Mouse (Mus musculus): Measurements from ENCODE around the gene Anxa5. TPM values are rescaled to one million over a fixed set of nuclear protein-coding genes. Genes with fewer than 3 reads are reported as not detected.

The Anxa5 gene
- polyA plus RNA-seq, 1 experiment from 2014 or later, result 291 TPM

DNA sequence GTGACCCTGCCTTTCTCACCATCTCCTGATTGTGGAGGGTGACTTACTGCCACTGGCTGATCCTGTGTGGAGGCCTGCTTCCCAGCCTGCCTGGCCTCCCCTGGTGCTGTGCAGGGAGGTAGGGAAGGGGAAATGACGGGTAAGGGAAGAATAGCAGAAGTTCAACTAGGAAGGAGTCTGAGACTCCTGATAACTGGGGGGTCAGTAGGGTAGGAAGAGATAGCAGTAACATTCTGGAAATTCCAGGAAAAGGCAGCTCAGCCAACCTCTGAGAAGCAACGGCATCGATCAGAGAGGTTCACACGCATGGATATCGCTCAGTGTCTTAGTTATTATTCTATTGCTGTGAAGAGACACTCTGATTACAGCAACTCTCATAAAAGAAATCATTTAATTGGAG, 15.8 kb upstream of the Anxa5 start:
- TF ChIP-seq CTCF (IDR thresholded peaks at IDR 0.05; ENCODE audit: low read depth), result no peak
- DNase-seq (ENCODE audit: low spot score) (no peak), ATAC-seq (replicated peaks; ENCODE audit: low FRiP score, low read depth) (no peak)
- Histone ChIP-seq H3K9me3 (replicated peaks; ENCODE audit: low read length) (no peaks in the 10 kb centered on the region), H3K27ac (no peak overlapping the region), H3K4me1 (replicated peaks; ENCODE audit: insufficient read depth, low read length) (no peaks in the 10 kb centered on the region), H3K27me3 (ENCODE audit: insufficient read depth, low read length) (no peaks in the 10 kb centered on the region), H3K9ac (ENCODE audit: low read depth, low read length) (no peak overlapping the region), H3K36me3 (ENCODE audit: insufficient read depth, low read length) (no peaks in the 10 kb centered on the region), H3K4me2 (ENCODE audit: low read length) (no peak overlapping the region), H3K4me3 (replicated peaks; ENCODE audit: low read depth, low read length) (no peak overlapping the region)
- 93% methylated on average over 5 of the region's 5 CpGs for WGBS

DNA sequence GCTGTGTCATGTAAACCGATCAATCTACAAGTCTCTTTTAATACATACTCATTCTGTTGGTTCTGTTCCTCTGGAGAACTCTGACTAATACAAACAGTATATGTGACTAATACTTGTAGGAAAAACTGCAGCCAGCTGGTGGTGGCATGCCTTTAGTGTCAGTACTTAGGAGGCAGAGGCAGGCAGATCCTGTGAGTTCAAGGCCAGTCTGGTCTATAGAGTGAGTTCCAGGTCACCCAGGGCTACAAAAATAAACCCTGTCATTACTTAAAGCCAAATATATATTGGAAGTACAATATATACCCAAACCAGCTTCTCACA, 13.9 kb upstream of the Anxa5 start:
- Histone ChIP-seq H3K4me2 (ENCODE audit: low read length) (no peak overlapping the region), H3K36me3 (ENCODE audit: insufficient read depth, low read length) (no peaks in the 10 kb centered on the region), H3K27me3 (ENCODE audit: insufficient read depth, low read length) (no peaks in the 10 kb centered on the region), H3K9ac (ENCODE audit: low read depth, low read length) (no peak overlapping the region), H3K4me1 (replicated peaks; ENCODE audit: insufficient read depth, low read length) (no peaks in the 10 kb centered on the region), H3K27ac (no peak overlapping the region), H3K9me3 (replicated peaks; ENCODE audit: low read length) (no peaks in the 10 kb centered on the region), H3K4me3 (replicated peaks; ENCODE audit: low read depth, low read length) (no peak overlapping the region)
- no peak for TF ChIP-seq CTCF (IDR thresholded peaks at IDR 0.05; ENCODE audit: low read depth)
- 89% methylated on average over 1 of the region's 1 CpGs for WGBS
- no peak for ATAC-seq (replicated peaks; ENCODE audit: low FRiP score, low read depth)
- DNase-seq (ENCODE audit: low spot score), result no peak

DNA sequence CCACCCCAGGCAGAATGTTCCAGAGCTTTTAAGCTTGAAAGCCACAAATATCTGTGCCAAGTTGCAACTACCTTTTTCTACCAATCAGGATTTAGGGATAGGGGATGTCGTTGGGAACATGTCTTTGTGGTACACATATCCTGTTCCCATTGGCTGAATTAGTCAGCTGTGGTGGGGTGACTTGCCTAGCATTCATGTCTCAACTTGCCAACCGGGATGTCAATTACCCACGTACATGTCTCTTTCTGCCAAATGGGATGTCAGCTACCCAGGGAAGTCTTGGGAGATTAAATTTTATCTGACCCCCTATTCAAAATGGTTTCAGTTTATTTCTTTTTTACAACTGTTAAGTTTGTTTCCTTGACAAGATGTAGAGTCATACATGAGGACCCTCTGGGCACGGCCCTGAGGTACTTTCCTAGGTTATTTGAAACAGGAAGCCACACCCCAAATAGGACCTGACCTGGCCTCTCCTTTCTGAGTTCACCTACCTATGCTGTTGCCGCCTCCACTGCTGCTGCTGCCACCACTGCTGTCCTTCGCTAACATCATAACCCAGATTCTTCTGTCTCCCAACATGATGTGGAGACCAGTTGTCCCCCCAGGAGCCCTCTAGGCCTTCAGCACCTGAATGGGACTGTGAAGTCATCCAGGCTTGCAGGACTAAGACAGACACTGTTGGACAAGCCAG, 13.3 kb upstream of the Anxa5 start:
- Histone ChIP-seq H3K4me3 (replicated peaks; ENCODE audit: low read depth, low read length) (no peak overlapping the region), H3K27me3 (ENCODE audit: insufficient read depth, low read length) (no peaks in the 10 kb centered on the region), H3K36me3 (ENCODE audit: insufficient read depth, low read length) (no peaks in the 10 kb centered on the region), H3K4me1 (replicated peaks; ENCODE audit: insufficient read depth, low read length) (no peaks in the 10 kb centered on the region), H3K27ac (no peak overlapping the region), H3K4me2 (ENCODE audit: low read length) (no peak overlapping the region), H3K9ac (ENCODE audit: low read depth, low read length) (no peak overlapping the region), H3K9me3 (replicated peaks; ENCODE audit: low read length) (no peaks in the 10 kb centered on the region)
- DNase-seq (ENCODE audit: low spot score) (no peak), ATAC-seq (replicated peaks; ENCODE audit: low FRiP score, low read depth) (no peak)
- WGBS, result 83% methylated on average over 6 of the region's 6 CpGs
- TF ChIP-seq CTCF (IDR thresholded peaks at IDR 0.05; ENCODE audit: low read depth), result no peak

DNA sequence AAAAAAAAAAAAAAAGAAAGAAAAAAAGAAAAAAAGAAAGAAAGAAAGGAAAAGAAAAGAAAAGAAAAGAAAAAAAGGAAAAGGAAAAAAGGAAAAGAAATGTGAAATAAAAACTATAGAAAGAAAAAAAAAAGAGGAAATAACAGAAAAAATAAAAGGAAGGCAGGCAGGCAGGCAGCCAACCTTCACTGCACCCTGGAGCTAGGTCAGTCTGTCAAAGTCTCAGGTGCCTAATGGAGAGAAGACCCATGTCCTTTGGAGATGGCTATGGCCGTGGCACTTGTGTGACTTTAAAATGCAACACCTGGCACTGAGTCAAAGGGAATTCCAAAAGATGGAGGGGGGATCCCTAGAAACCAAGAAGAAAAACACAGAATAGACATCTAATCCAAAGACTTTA, 12.7 kb upstream of the Anxa5 start:
- WGBS, result 38% methylated on average over 1 of the region's 1 CpGs
- DNase-seq (ENCODE audit: low spot score), result no peak
- no peak for TF ChIP-seq CTCF (IDR thresholded peaks at IDR 0.05; ENCODE audit: low read depth)

DNA sequence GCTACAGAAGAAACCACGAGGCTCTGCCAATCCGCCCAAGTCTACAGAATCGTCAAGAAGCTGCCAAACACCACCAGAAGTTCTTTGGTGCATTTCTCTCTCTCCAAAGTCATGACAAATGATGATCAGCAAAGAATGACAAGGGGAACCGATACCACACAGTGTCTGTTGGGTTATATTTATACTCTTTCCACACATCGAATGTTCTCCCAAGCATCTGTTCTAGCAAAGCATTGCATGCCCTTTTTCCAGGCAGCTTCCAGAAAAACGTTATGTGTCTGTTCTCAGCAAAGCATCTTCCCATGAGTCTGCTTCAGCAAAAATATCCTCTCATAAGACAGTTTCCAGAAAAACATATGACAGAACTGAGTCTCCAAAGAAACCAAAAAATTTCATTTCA, 11.2 kb upstream of the Anxa5 start:
- H3K36me3 ChIP-seq (ENCODE audit: insufficient read depth, low read length), result no peaks in the 10 kb centered on the region
- no peak for TF ChIP-seq CTCF (IDR thresholded peaks at IDR 0.05; ENCODE audit: low read depth)
- no peak overlapping the region for H3K27ac ChIP-seq
- H3K4me1 ChIP-seq (replicated peaks; ENCODE audit: insufficient read depth, low read length), result 0 out of 2 replicates have a peak, but pooled peaks cover 1% of the 10 kb centered on the region
- ATAC-seq (replicated peaks; ENCODE audit: low FRiP score, low read depth) (no peak), DNase-seq (ENCODE audit: low spot score) (no peak)
- 90% methylated on average over 6 of the region's 6 CpGs for WGBS
- H3K4me3 ChIP-seq (replicated peaks; ENCODE audit: low read depth, low read length), result no peak overlapping the region
- no peak overlapping the region for H3K9ac ChIP-seq (ENCODE audit: low read depth, low read length)
- H3K4me2 ChIP-seq (ENCODE audit: low read length), result no peak overlapping the region
- H3K27me3 ChIP-seq (ENCODE audit: insufficient read depth, low read length), result no peaks in the 10 kb centered on the region
- H3K9me3 ChIP-seq (replicated peaks; ENCODE audit: low read length), result no peaks in the 10 kb centered on the region

More for the DNA sequence above, 12.7 kb upstream of the Anxa5 start:
- H3K27me3 ChIP-seq (ENCODE audit: insufficient read depth, low read length), result no peaks in the 10 kb centered on the region
- H3K9ac ChIP-seq (ENCODE audit: low read depth, low read length), result no peak overlapping the region
- no peaks in the 10 kb centered on the region for H3K4me1 ChIP-seq (replicated peaks; ENCODE audit: insufficient read depth, low read length)
- ATAC-seq (replicated peaks; ENCODE audit: low FRiP score, low read depth), result no peak
- H3K4me3 ChIP-seq (replicated peaks; ENCODE audit: low read depth, low read length), result no peak overlapping the region
- H3K36me3 ChIP-seq (ENCODE audit: insufficient read depth, low read length), result no peaks in the 10 kb centered on the region
- no peak overlapping the region for H3K27ac ChIP-seq
- H3K4me2 ChIP-seq (ENCODE audit: low read length), result no peak overlapping the region
- no peaks in the 10 kb centered on the region for H3K9me3 ChIP-seq (replicated peaks; ENCODE audit: low read length)

DNA sequence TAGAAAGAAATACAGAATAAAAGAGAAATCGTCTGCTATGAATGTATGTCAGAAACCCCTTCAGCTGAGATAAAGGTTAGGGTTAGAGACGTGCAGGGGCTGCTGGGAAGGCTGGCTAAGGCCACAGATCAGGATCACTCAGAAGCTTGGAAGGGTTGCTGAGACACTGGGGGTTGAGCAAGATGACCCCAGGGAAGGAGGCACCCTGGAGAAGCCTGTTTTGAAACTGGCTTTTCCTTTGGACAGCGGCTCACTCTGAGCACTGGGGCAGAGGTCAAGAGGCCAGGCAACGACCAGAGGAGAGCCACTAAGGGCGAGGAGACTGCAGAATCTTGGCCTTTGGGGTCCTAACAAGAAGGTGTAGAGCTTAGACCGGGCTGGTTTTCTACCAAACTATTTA, 10.5 kb upstream of the Anxa5 start:
- no peaks in the 10 kb centered on the region for H3K36me3 ChIP-seq (ENCODE audit: insufficient read depth, low read length)
- H3K9me3 ChIP-seq (replicated peaks; ENCODE audit: low read length), result no peaks in the 10 kb centered on the region
- no peak for TF ChIP-seq CTCF (IDR thresholded peaks at IDR 0.05; ENCODE audit: low read depth)
- no peak overlapping the region for H3K4me3 ChIP-seq (replicated peaks; ENCODE audit: low read depth, low read length)
- ATAC-seq (replicated peaks; ENCODE audit: low FRiP score, low read depth) (no peak), DNase-seq (ENCODE audit: low spot score) (no peak)
- WGBS, result 62% methylated on average over 6 of the region's 6 CpGs
- H3K4me2 ChIP-seq (ENCODE audit: low read length), result no peak overlapping the region
- no peak overlapping the region for H3K9ac ChIP-seq (ENCODE audit: low read depth, low read length)
- H3K27ac ChIP-seq, result no peak overlapping the region
- 0 out of 2 replicates have a peak, but pooled peaks cover 3% of the 10 kb centered on the region for H3K4me1 ChIP-seq (replicated peaks; ENCODE audit: insufficient read depth, low read length)
- no peaks in the 10 kb centered on the region for H3K27me3 ChIP-seq (ENCODE audit: insufficient read depth, low read length)

DNA sequence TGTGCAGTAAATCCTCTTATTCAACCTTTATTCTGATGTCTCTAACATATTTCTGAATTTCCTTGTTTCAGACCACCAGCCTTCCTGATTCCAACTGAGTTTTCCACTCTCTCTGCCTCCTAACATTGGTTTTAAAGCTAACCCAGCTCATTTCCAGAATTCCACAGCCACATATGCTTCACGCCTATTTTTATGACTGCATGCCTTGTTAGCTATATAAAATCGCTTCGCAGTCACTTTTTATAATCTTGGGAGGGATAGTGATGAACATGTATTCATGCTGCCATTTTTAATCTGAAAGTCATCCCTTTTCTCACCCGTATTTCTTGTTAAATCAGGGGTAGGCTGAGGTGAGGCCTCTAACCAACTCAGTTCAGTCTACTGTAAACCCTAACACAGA, 8.6 kb upstream of the Anxa5 start:
- Histone ChIP-seq H3K4me1 (replicated peaks; ENCODE audit: insufficient read depth, low read length) (0 out of 2 replicates have a peak, but pooled peaks cover 3% of the 10 kb centered on the region), H3K9me3 (replicated peaks; ENCODE audit: low read length) (no peaks in the 10 kb centered on the region), H3K36me3 (ENCODE audit: insufficient read depth, low read length) (no peaks in the 10 kb centered on the region), H3K4me2 (ENCODE audit: low read length) (no peak overlapping the region), H3K4me3 (replicated peaks; ENCODE audit: low read depth, low read length) (no peak overlapping the region), H3K9ac (ENCODE audit: low read depth, low read length) (no peak overlapping the region), H3K27me3 (ENCODE audit: insufficient read depth, low read length) (no peaks in the 10 kb centered on the region), H3K27ac (no peak overlapping the region)
- no peak for TF ChIP-seq CTCF (IDR thresholded peaks at IDR 0.05; ENCODE audit: low read depth)
- 88% methylated on average over 4 of the region's 4 CpGs for WGBS
- ATAC-seq (replicated peaks; ENCODE audit: low FRiP score, low read depth) (no peak), DNase-seq (ENCODE audit: low spot score) (no peak)

Measured in kidney, postnatal 0 days (tissue).